Mouse (Mus musculus): Measurements from ENCODE around the gene Megf8. TPM values are rescaled to one million over a fixed set of nuclear protein-coding genes. Genes with fewer than 3 reads are reported as not detected.

The Megf8 gene
- polyA plus RNA-seq, 1 experiment from 2014 or later: 13.0 TPM

DNA sequence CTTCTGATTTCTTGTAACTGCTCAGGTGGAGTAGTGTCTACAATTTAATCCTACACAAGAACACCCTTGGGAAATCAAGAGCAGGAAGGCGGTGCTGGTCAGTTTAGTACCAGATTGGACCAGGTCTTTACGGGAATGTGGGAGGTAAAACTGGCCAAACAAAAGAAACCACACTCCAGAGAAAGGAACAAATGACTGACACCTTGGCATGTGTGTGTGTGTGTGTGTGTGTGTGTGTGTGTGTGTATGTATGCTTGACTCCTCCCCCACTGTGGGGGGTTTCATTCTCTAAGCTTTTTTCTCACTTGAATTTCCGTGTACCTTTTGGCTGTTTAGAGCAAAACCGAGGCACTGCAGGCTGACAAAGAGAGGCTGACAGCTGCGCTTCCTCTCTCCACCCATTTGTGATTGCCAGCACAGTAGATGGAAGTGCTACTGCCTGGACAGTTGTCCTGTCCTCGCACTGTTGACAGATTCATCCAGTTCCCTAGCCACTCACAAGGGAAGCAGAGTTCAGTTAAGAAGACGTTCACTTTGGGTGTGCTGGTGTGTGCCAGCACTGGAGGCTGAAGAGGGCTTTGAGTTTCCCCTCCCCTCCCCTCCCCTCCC lies 96.0 kb downstream of the Megf8 start, which contains the start of gene Cxcl17:
TSS of gene Cxcl17 (minus strand) at position 54 of the 609 bp plus-strand sequence.
- 50% methylated on average over 7 of the region's 7 CpGs for WGBS
- ATAC-seq (ENCODE audit: insufficient number of reproducible peaks, insufficient read depth, low FRiP score, low read depth): no peak

More for the DNA sequence above, 96.0 kb downstream of the Megf8 start, which contains the start of gene Cxcl17:
- Histone ChIP-seq H3K4me1 (ENCODE audit: control insufficient read depth, insufficient read depth, low read length) (no peaks in the 10 kb centered on the region), H3K4me2 (replicated peaks; ENCODE audit: low read depth, low read length) (no peak within 1 kb of the TSS), H3K4me3 (ENCODE audit: low read depth, low read length) (no peak within 1 kb of the TSS), H3K9me3 (ENCODE audit: control insufficient read depth, low read depth, low read length) (no peaks in the 10 kb centered on the region), H3K27ac (ENCODE audit: low read length) (no peak within 1 kb of the TSS), H3K27me3 (ENCODE audit: control insufficient read depth, insufficient read depth, low read length) (no peaks in the 10 kb centered on the region), H3K9ac (replicated peaks; ENCODE audit: low read depth, low read length) (no peak within 1 kb of the TSS), H3K36me3 (ENCODE audit: control insufficient read depth, insufficient read depth, low read length) (no peaks in the 10 kb centered on the region)

Other genes starting within 250 kb of the Megf8 start
- 12.3 and 13.0 TPM in 2 replicates for gene Grik5, start 244.8 kb upstream of the Megf8 start, polyA plus RNA-seq (2014; fragmentation: Nextera tagmentation; extraction: Ambion mirVana)
- gene Zfp574, start 244.6 kb upstream of the Megf8 start, polyA plus RNA-seq (2014; fragmentation: Nextera tagmentation; extraction: Ambion mirVana): 25.9 and 27.9 TPM in 2 replicates
- gene Pou2f2, start 137.4 kb upstream of the Megf8 start, polyA plus RNA-seq (2014; fragmentation: Nextera tagmentation; extraction: Ambion mirVana): 1.8 and 2.3 TPM in 2 replicates
- gene Dedd2, start 96.5 kb upstream of the Megf8 start, polyA plus RNA-seq (2014; fragmentation: Nextera tagmentation; extraction: Ambion mirVana): 7.5 and 8.7 TPM in 2 replicates
- 3.7 and 4.2 TPM in 2 replicates for gene Zfp526, start 95.7 kb upstream of the Megf8 start, polyA plus RNA-seq (2014; fragmentation: Nextera tagmentation; extraction: Ambion mirVana)
- gene Gsk3a, start 79.3 kb upstream of the Megf8 start, polyA plus RNA-seq (2014; fragmentation: Nextera tagmentation; extraction: Ambion mirVana): 14.7 and 15.9 TPM in 2 replicates
- gene Erf, start 66.4 kb upstream of the Megf8 start, polyA plus RNA-seq (2014; fragmentation: Nextera tagmentation; extraction: Ambion mirVana): 25.8 and 27.7 TPM in 2 replicates
- gene Cic, start 49.5 kb upstream of the Megf8 start, polyA plus RNA-seq (2014; fragmentation: Nextera tagmentation; extraction: Ambion mirVana): 51.4 and 54.1 TPM in 2 replicates
- 274 and 284 TPM in 2 replicates for gene Pafah1b3, start 19.2 kb upstream of the Megf8 start, polyA plus RNA-seq (2014; fragmentation: Nextera tagmentation; extraction: Ambion mirVana)
- 0.76 and 1.1 TPM in 2 replicates for gene Prr19, start 15.8 kb upstream of the Megf8 start, polyA plus RNA-seq (2014; fragmentation: Nextera tagmentation; extraction: Ambion mirVana)
- 1.9 and 2.0 TPM in 2 replicates for gene Tmem145, start 11.1 kb upstream of the Megf8 start, polyA plus RNA-seq (2014; fragmentation: Nextera tagmentation; extraction: Ambion mirVana)
- gene Cnfn, start 52.6 kb downstream of the Megf8 start, polyA plus RNA-seq (2014; fragmentation: Nextera tagmentation; extraction: Ambion mirVana): 0.55 TPM in 1 of 2 replicates, not detected in the other
- gene Lipe, start 81.5 kb downstream of the Megf8 start, polyA plus RNA-seq (2014; fragmentation: Nextera tagmentation; extraction: Ambion mirVana): 3.7 and 5.3 TPM in 2 replicates
- gene Cxcl17, start 95.7 kb downstream of the Megf8 start, polyA plus RNA-seq (2014; fragmentation: Nextera tagmentation; extraction: Ambion mirVana): 0.58 TPM in 1 of 2 replicates, not detected in the other
- 14.8 and 21.2 TPM in 2 replicates for gene Ceacam1, start 160.4 kb downstream of the Megf8 start, polyA plus RNA-seq (2014; fragmentation: Nextera tagmentation; extraction: Ambion mirVana)
- gene Ceacam2, start 222.7 kb downstream of the Megf8 start, polyA plus RNA-seq (2014; fragmentation: Nextera tagmentation; extraction: Ambion mirVana): not detected in 2 replicates